Mouse (Mus musculus): ENCODE data around the gene Lrriq1.

DNA sequence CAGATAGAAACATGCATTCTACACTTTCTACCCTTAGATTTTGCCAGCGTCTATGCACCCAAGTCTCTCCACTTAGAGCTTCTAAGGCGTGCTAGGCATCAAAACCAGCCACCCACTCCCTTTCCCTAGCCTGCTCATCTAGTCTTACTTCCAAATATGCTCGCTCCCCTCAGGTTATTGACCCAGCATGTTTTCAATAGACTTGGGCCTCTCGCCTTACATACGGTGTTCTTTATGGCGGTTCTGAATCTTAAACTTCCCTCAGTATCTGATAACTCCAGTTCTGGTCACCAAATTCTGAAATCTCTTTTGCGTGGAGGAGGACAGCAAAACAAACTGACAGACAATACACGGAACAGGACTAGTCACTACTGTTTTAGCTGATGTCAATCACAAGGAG, 95.5 kb downstream of the Lrriq1 start:
- TF ChIP-seq CHD2 (IDR thresholded peaks at IDR 0.05; ENCODE audit: low read depth, low read length) = no peak
- no peak for TF ChIP-seq HCFC1 (IDR thresholded peaks at IDR 0.05; ENCODE audit: borderline replicate concordance, insufficient read depth, low read length)
- TF ChIP-seq ZNF384 (IDR thresholded peaks at IDR 0.05; ENCODE audit: low read depth, low read length) = no peak

Data from ES-E14 (cell line).